Mouse (Mus musculus) liver, embryonic 14.5 days (tissue): ENCODE measurements around the gene Mc1r. TPM values are rescaled to one million over a fixed set of nuclear protein-coding genes. Genes with fewer than 3 reads are reported as not detected.

Experiments
- ATAC-seq: fragments of 200-750 bp; cut with Nextera tagmentation; 2 replicates; pipeline ENCODE4 v1.8.0; 2017; ENCODE audit warnings: moderate number of reproducible peaks, mild to moderate bottlenecking, moderate library complexity; ENCODE audit not compliant: insufficient read depth
- DNase-seq, 3 experiments: peaks; one replicate each; pipeline ENCODE4 v3.0.0-alpha.2; 2012 to 2013; ENCODE audit warnings: low read depth in 3 of 3, low spot score in 3 of 3
- H3K27ac ChIP-seq: fragments of 300-500 bp; sonication (generic); 2 replicates; pipeline ENCODE4 v1.5.1; 2014; ENCODE audit warnings: moderate library complexity, mild to moderate bottlenecking, control low read depth, inconsistent platforms
- H3K27me3 ChIP-seq: fragments of 300-500 bp; sonication (generic); 2 replicates; pipeline ENCODE4 v1.6.1; 2014; ENCODE audit warnings: mild to moderate bottlenecking, low read length, moderate library complexity; ENCODE audit not compliant: control insufficient read depth, insufficient read depth
- H3K36me3 ChIP-seq: fragments of 300-500 bp; sonication (generic); replicated peaks from 2 replicates; pipeline ENCODE4 v1.6.1; 2014; ENCODE audit warnings: low read depth; ENCODE audit not compliant: control insufficient read depth, insufficient read depth
- H3K4me1 ChIP-seq, 2 experiments: fragments of 200-500 bp in 1 of 2; fragments of 300-500 bp in 1 of 2; sonication (generic) in 1 of 2; replicated peaks; 2 replicates each; pipeline ENCODE4 v1.6.1; 2012 to 2014; ENCODE audit warnings: antibody characterized with exemption in 1 of 2, inconsistent platforms in 1 of 2, low read length in 1 of 2; ENCODE audit not compliant: control insufficient read depth in 2 of 2, insufficient read depth in 2 of 2
- H3K4me2 ChIP-seq: fragments of 300-500 bp; sonication (generic); 2 replicates; pipeline ENCODE4 v1.6.1; 2014; ENCODE audit warnings: low read depth, mild to moderate bottlenecking, control low read depth, moderate library complexity
- H3K4me3 ChIP-seq, 2 experiments: fragments of 200-500 bp in 1 of 2; fragments of 300-500 bp in 1 of 2; sonication (generic) in 1 of 2; 2 replicates each; pipeline ENCODE4 v1.5.1; 2012 to 2014; ENCODE audit warnings: low read depth in 2 of 2, low read length in 2 of 2, mild to moderate bottlenecking in 2 of 2, control low read depth in 1 of 2, inconsistent platforms in 1 of 2, moderate library complexity in 1 of 2; ENCODE audit not compliant: insufficient read depth in 1 of 2
- H3K9ac ChIP-seq: fragments of 300-500 bp; sonication (generic); replicated peaks from 2 replicates; pipeline ENCODE4 v1.6.1; 2014; ENCODE audit warnings: mild to moderate bottlenecking, control low read depth, moderate library complexity
- H3K9me3 ChIP-seq: fragments of 300-500 bp; sonication (generic); 2 replicates; pipeline ENCODE4 v1.6.1; 2016; ENCODE audit warnings: low read length, mixed read lengths; ENCODE audit not compliant: control insufficient read depth
- CTCF ChIP-seq: IDR thresholded peaks from 2 replicates; pipeline ENCODE4 v1.5.1; 2016; ENCODE audit warnings: antibody characterized with exemption, low read depth, control low read depth
- EP300 ChIP-seq: IDR thresholded peaks from 2 replicates; pipeline ENCODE4 v1.6.1; 2016; ENCODE audit warnings: antibody characterized with exemption, low read depth
- WGBS: fragments of 180-500 bp; shearing (Covaris S2); extraction: QIAGEN DNeasy Blood & Tissue Kit; methylation state at CpG from one replicate; pipeline ENCODE4 v1.1.7; 2014; ENCODE audit not compliant: insufficient replicate concordance; 5-methylcytosine and 5-hydroxymethylcytosine counted together
- polyA plus RNA-seq, 2 experiments: library from polyadenylated mRNA; depleted of rRNA in 1 of 2; stranded (reverse) in 1 of 2; unstranded in 1 of 2; fragments of >200 nt; fragmentation: Nextera tagmentation in 1 of 2; extraction: Ambion mirVana in 1 of 2; gene quantifications; 2 replicates each; pipeline versions ENCODE4 v1.2.1 to v1.2.3; 2012 to 2014

The Mc1r gene
- polyA plus RNA-seq (2012; rRNA removed) (0.03 TPM in 2 replicates), polyA plus RNA-seq (2014; fragmentation: Nextera tagmentation; extraction: Ambion mirVana) (not detected in 2 replicates)

GRCm38 (mm10) chr8:123406786-123407185, at the start of gene Mc1r:
TSS of gene Mc1r (plus strand) at chr8:123407107.
- Histone ChIP-seq H3K36me3 (no peaks in the 10 kb centered on the region), H3K9me3 (no peaks in the 10 kb centered on the region), H3K27ac (no peak within 1 kb of the TSS), H3K27me3 (peaks cover 22% of the 10 kb centered on the region), H3K4me2 (0 out of 2 replicates have a peak within 1 kb of the TSS, but pooled peaks have one; percentile 9), H3K4me1 (peaks cover 13 to 25% of the 10 kb centered on the region in 2 experiments), H3K4me3 (no peak within 1 kb of the TSS), H3K9ac (no peak within 1 kb of the TSS)
- ATAC-seq (no peak), DNase-seq (peak in 2 of 3 experiments; percentile 38 to 40)
- TF ChIP-seq CTCF (peak; percentile 92), EP300 (no peak)
- WGBS = 2% methylated on average over 4 of the region's 4 CpGs

DNA sequence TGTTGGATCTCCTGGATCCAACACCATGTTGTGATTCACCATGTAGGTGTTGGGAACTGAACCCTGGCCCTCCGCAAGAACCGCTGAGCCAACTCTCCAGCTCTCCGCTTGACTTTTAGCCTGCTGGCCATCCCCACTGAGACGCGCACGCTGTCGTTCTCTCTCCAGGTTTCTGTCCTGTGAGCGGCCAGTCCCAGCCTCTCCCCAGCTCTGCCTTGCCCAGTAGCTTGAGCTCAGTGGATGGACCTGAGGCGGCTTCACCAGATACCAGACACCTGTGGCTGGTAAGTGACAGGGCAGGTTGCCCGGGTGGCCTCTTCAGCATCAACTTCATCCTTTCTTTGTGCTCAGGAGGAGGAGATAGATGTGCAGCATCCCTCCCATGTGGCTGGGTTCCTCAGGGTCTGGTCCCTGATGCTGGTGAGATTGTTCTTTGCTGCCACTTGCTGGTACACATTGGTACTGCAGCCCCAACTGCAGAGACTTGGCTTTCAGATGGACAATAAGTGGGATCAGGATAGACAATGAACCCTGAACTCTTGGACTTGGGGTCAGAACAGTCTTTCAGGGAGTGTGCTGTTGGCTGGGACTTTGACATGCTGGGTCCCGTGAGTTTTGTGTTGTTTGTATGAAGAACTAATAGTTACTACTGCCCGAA, 45.7 kb upstream of the Mc1r start:
- Histone ChIP-seq H3K4me3 (no peak overlapping the region), H3K9me3 (no peaks in the 10 kb centered on the region), H3K4me1 (no peaks in the 10 kb centered on the region), H3K9ac (no peak overlapping the region), H3K36me3 (no peaks in the 10 kb centered on the region), H3K27me3 (no peaks in the 10 kb centered on the region), H3K4me2 (no peak overlapping the region), H3K27ac (no peak overlapping the region)
- DNase-seq = peak in 2 of 3 experiments; percentile 50 to 51
- peak; percentile 55; the same call in 1 of the 2 replicates for ATAC-seq
- TF ChIP-seq CTCF (peak; percentile 97), EP300 (no peak)
- 44% methylated on average over 12 of the region's 12 CpGs for WGBS

DNA sequence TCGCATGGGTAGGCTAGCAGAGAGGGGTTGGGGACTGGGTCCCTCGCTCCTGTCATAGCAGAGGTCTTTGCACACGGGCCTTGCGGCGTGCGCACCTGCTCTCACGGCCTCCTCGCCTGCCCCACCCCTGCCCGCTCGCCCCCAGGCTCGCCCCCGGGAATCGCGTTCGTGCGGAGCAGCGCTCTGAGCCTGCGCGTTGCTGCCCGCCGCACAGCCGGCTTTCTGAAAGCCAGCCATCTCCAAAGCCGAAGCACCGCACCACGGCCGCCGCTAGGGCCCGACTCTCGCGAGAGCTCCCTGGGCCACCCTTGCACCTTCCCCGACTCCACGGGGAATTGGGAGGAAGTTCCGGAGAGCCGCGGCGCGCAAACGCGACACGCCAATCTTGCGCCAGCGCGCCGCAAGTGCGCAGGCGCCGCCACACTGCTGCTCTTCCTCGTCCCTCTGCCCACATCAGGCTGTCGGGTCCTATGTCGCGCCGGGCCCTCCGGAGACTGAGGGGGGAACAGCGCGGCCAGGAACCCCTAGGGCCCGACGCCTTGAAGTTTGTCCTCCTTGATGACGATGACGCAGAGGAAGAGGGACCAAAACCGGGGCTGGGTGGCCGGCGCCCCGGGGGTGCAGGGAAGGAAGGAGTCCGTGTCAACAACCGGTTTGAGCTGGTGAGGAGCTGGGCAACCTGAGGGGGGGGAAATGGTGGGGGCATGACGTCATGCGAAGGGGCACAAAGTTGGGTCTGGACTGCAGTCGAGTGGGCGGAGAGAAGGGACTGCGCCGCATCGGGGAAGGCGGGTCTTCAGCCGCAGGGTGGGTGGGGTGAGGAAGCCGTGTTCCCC, 33.3 kb upstream of the Mc1r start, which contains the start of gene Tcf25:
Gene Tcf25, plus strand, starts transcription at position 351 of the 836 bp plus-strand sequence.
- H3K36me3 ChIP-seq = no peaks in the 10 kb centered on the region; the same call in 1 of the 2 replicates
- peak within 1 kb of the TSS; percentile 94 for H3K4me2 ChIP-seq
- peak within 1 kb of the TSS; percentile 81 for H3K27ac ChIP-seq
- WGBS = under 1% methylated on average over 74 of the region's 75 CpGs
- TF ChIP-seq EP300 (peak; percentile 18; the same call in 1 of the 2 replicates), CTCF (peak; percentile 65)
- H3K9ac ChIP-seq = peak within 1 kb of the TSS; percentile 90
- H3K4me3 ChIP-seq = peak within 1 kb of the TSS; percentile 79 to 97
- H3K9me3 ChIP-seq = no peaks in the 10 kb centered on the region
- ATAC-seq = peak; percentile 85
- H3K4me1 ChIP-seq = peaks cover 9 to 11% of the 10 kb centered on the region in 2 experiments
- no peaks in the 10 kb centered on the region for H3K27me3 ChIP-seq
- DNase-seq = peak; percentile 83 to 88 (median 86)

DNA sequence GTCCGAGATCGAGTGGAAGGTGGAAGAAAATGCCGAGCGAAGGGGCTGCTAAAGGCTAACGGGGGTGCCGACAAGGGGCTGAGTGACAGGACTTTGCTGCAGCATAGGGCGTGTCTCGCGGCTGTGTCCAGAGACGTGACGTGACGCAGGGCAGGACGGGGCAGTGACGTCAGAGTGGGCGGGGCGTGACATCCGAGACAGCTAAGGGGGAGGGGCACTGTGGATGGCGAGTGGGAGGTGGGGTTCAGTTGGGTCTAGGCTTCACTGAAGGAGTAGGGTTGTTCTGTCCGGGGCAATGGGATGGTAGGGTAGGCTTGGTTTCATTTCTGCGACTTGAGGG, 32.7 kb upstream of the Mc1r start:
- no peaks in the 10 kb centered on the region for H3K9me3 ChIP-seq
- H3K27me3 ChIP-seq = no peaks in the 10 kb centered on the region
- peaks cover 9 to 11% of the 10 kb centered on the region in 2 experiments for H3K4me1 ChIP-seq
- DNase-seq (peak; percentile 81 to 83 (median 82)), ATAC-seq (peak; percentile 75)
- peak overlapping the region; percentile 79 to 97 for H3K4me3 ChIP-seq
- no peaks in the 10 kb centered on the region; the same call in 1 of the 2 replicates for H3K36me3 ChIP-seq
- peak overlapping the region; percentile 90 for H3K9ac ChIP-seq
- peak overlapping the region; percentile 81 for H3K27ac ChIP-seq
- WGBS = under 1% methylated on average over 20 of the region's 20 CpGs
- no peak for TF ChIP-seq EP300
- TF ChIP-seq CTCF = no peak
- H3K4me2 ChIP-seq = peak overlapping the region; percentile 94

DNA sequence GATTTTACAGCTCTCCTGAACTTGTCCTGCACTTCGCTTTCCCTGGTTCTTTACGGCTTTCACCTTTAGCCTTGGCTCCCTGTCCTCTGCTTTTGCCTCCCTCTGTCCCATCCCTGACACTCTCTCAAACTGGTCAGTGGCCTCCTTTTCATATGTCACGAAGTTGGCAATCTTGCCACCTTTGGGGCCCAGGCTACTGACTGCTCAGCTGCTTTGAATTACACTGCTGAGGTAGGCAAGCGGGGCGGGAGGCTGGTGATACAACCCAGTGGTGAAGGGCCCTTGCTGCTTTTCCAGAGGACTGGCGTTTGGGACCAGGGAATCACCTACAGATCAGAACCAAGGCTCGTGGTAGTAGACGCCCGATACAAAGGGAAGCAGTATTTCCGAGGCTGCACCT, 31.2 kb upstream of the Mc1r start:
- Histone ChIP-seq H3K4me2 (no peak overlapping the region), H3K27ac (no peak overlapping the region), H3K27me3 (no peaks in the 10 kb centered on the region), H3K9me3 (no peaks in the 10 kb centered on the region), H3K4me1 (peaks cover 9 to 11% of the 10 kb centered on the region in 2 experiments), H3K9ac (no peak overlapping the region), H3K36me3 (no peaks in the 10 kb centered on the region; the same call in 1 of the 2 replicates), H3K4me3 (no peak overlapping the region)
- ATAC-seq = no peak
- TF ChIP-seq CTCF = no peak
- TF ChIP-seq EP300 = no peak
- DNase-seq = no peak
- WGBS = 80% methylated on average over 10 of the region's 10 CpGs
